Mouse (Mus musculus) lung, postnatal 0 days (tissue): ENCODE data around the gene Sh3gl2.

ENCODE experiments used
- CTCF ChIP-seq: IDR thresholded peaks from 2 replicates; pipeline ENCODE4 v1.5.1; 2016; ENCODE audit warnings: antibody characterized with exemption, mild to moderate bottlenecking
- EP300 ChIP-seq: IDR thresholded peaks from 2 replicates; pipeline ENCODE4 v1.6.1; 2016; ENCODE audit warnings: antibody characterized with exemption, mild to moderate bottlenecking, control low read depth

DNA sequence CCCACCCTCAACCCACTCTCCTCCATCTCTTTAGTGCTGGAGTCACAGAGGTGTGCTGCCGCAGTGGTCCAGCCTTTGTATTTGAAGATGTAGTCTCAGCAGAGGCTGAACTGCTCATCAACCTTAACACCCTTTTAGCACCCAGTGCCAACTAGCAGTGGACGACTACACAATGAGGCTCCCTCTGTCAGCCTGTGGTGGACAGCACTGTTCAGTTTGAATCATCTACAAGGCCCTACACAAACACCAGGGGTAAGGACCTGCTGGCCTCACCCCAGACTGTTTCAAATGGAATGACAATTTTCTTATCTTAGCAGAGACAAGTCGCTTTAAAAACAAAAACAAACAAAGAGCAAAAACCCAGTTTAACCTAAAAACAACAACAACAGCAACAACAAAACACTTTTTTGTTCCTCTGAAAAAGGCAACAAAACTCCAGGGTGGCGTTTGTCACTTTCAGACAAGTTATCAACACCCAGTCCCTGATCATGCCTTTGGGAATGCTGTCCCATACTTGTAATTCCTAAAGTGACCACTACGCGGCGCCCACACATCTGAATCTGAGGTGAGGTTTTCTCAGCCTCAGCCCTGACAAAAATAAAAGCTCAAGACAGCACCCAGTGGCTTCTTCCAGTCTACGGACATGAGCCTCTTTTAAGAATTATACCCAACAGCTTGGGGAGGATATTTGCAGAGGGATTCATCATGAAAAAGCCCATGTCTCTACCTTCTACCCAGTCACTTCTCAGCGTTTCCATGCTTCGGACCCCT, 199.7 kb downstream of the Sh3gl2 start:
- TF ChIP-seq CTCF, result peak; percentile 94
- no peak for TF ChIP-seq EP300
